Mouse (Mus musculus) hindbrain, embryonic 15.5 days (tissue): ENCODE data around the gene Olfr374. TPM values are rescaled to one million over a fixed set of nuclear protein-coding genes. Genes with fewer than 3 reads are reported as not detected.
A peak's percentile ranks its signal among the peaks of the same experiment; 100 is the strongest.
"Not testable (repeated sequence)": the region's sequence is repeated elsewhere in the genome, so short reads cannot be mapped to it uniquely, and the experiment has no call there.

Source experiments
- ATAC-seq: fragments of 200-750 bp; cut with Nextera tagmentation; 2 replicates; pipeline ENCODE4 v1.8.0; 2017; ENCODE audit warnings: low read depth, moderate number of reproducible peaks, moderate TSS enrichment; ENCODE audit not compliant: low FRiP score
- H3K27ac ChIP-seq: fragments of 300-500 bp; sonication (generic); replicated peaks from 2 replicates; pipeline ENCODE4 v1.5.1; 2015; ENCODE audit warnings: mild to moderate bottlenecking, inconsistent platforms
- H3K27me3 ChIP-seq: fragments of 300-500 bp; sonication (generic); 2 replicates; pipeline ENCODE4 v1.6.1; 2015; ENCODE audit warnings: control low read depth, inconsistent platforms
- H3K36me3 ChIP-seq: fragments of 300-500 bp; sonication (generic); 2 replicates; pipeline ENCODE4 v1.6.1; 2015; ENCODE audit warnings: control low read depth, inconsistent platforms
- H3K4me1 ChIP-seq: fragments of 300-500 bp; sonication (generic); replicated peaks from 2 replicates; pipeline ENCODE4 v1.6.1; 2015; ENCODE audit warnings: control low read depth, inconsistent platforms
- H3K4me2 ChIP-seq: fragments of 300-500 bp; sonication (generic); 2 replicates; pipeline ENCODE4 v1.6.1; 2015; ENCODE audit warnings: moderate library complexity, mild to moderate bottlenecking, inconsistent platforms
- H3K4me3 ChIP-seq: fragments of 300-500 bp; sonication (generic); 2 replicates; pipeline ENCODE4 v1.5.1; 2015; ENCODE audit warnings: mild to moderate bottlenecking, inconsistent platforms
- H3K9ac ChIP-seq: fragments of 300-500 bp; sonication (generic); 2 replicates; pipeline ENCODE4 v1.6.1; 2015; ENCODE audit warnings: inconsistent platforms
- H3K9me3 ChIP-seq: fragments of 300-500 bp; sonication (generic); 2 replicates; pipeline ENCODE4 v1.6.1; 2016; ENCODE audit warnings: control low read depth, inconsistent platforms
- WGBS: fragments of 180-500 bp; shearing (Covaris S2); methylation state at CpG from one replicate; pipeline ENCODE4 v1.1.7; 2015; 5-methylcytosine and 5-hydroxymethylcytosine counted together
- polyA plus RNA-seq: library from polyadenylated mRNA; unstranded; fragments of >200 nt; fragmentation: Nextera tagmentation; extraction: Ambion mirVana; gene quantifications from 2 replicates; pipeline ENCODE4 v1.2.1, GENCODE M21; 2015

Olfr374 gene
- polyA plus RNA-seq, 1 experiment from 2014 or later = not detected

GRCm38 (mm10) chr8:72118616-72119015 lies 11.8 kb downstream of the Olfr374 start:
- WGBS = 54% methylated on average over 4 of the region's 4 CpGs
- ATAC-seq = no peak

GRCm38 (mm10) chr8:72121486-72121885 lies 14.6 kb downstream of the Olfr374 start:
- 62% methylated on average over 3 of the region's 3 CpGs for WGBS
- not testable (repeated sequence) for H3K9me3 ChIP-seq, H3K27ac ChIP-seq, H3K4me1 ChIP-seq, ATAC-seq, H3K36me3 ChIP-seq, H3K4me3 ChIP-seq, H3K4me2 ChIP-seq, H3K27me3 ChIP-seq, H3K9ac ChIP-seq

More at GRCm38 (mm10) chr8:72118616-72119015, 11.8 kb downstream of the Olfr374 start:
- Histone ChIP-seq H3K27ac (no peak overlapping the region), H3K4me3 (no peak overlapping the region), H3K9ac (no peak overlapping the region), H3K27me3 (no peaks in the 10 kb centered on the region), H3K36me3 (no peaks in the 10 kb centered on the region), H3K4me1 (no peaks in the 10 kb centered on the region), H3K4me2 (no peak overlapping the region), H3K9me3 (no peaks in the 10 kb centered on the region)

DNA sequence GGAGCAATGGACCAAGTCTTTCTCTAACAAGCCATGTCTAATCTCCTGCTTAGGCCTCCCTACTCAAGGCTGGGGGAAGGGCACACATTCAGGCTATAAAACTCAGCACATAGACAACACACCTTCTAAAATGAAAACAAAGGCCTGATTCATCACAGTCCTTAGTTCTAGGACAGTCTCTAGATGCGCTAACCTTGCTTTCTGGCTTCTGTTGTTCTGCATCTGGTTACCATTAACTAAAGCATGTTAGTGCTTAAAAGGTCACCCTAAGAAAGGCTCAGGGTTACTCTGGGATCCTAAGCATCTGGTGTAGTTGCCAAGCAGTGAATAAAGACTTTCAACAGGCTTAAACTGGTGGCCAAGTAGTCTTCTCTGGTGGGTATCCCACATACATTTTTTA lies 15.2 kb downstream of the Olfr374 start:
- H3K4me2 ChIP-seq = no peak overlapping the region
- ATAC-seq = no peak
- H3K9ac ChIP-seq = no peak overlapping the region
- no peaks in the 10 kb centered on the region for H3K4me1 ChIP-seq
- no peaks in the 10 kb centered on the region for H3K36me3 ChIP-seq
- 69% methylated on average over 1 of the region's 1 CpGs for WGBS
- no peak overlapping the region for H3K4me3 ChIP-seq
- no peaks in the 10 kb centered on the region for H3K27me3 ChIP-seq
- no peak overlapping the region for H3K27ac ChIP-seq
- H3K9me3 ChIP-seq = no peaks in the 10 kb centered on the region

DNA sequence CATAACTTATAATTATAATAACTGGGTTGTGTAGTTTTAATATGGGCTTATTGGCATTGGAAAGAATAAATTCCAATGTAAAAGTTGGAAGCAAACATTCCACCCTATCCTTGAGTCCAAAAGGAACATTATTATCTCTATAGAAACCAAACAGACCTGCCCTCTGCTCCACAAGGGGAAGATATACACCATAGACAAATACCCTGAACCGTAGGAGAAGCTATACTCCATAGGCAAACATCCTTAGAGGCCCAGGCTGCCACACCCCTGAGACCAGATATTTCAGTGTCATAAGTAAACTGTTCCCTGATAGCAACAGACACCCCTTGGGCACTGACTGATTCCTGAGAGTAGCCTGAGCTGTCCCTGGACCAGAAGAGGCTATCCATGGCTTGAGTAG lies 21.0 kb downstream of the Olfr374 start:
- WGBS = 83% methylated on average over 1 of the region's 1 CpGs
- Histone ChIP-seq H3K27me3 (no peaks in the 10 kb centered on the region), H3K4me2 (no peak overlapping the region), H3K9ac (no peak overlapping the region), H3K36me3 (no peaks in the 10 kb centered on the region), H3K27ac (no peak overlapping the region), H3K4me1 (no peaks in the 10 kb centered on the region), H3K9me3 (no peaks in the 10 kb centered on the region), H3K4me3 (no peak overlapping the region)
- ATAC-seq = no peak

GRCm38 (mm10) chr8:72131251-72131650 lies 24.4 kb downstream of the Olfr374 start:
- Histone ChIP-seq H3K27ac (no peak overlapping the region), H3K4me2 (no peak overlapping the region), H3K27me3 (no peaks in the 10 kb centered on the region), H3K4me1 (peaks cover 5% of the 10 kb centered on the region), H3K9ac (no peak overlapping the region), H3K9me3 (no peaks in the 10 kb centered on the region), H3K4me3 (no peak overlapping the region), H3K36me3 (no peaks in the 10 kb centered on the region)
- no peak for ATAC-seq
- 79% methylated on average over 2 of the region's 2 CpGs for WGBS

GRCm38 (mm10) chr8:72131901-72132300 lies 25.1 kb downstream of the Olfr374 start:
- no peaks in the 10 kb centered on the region for H3K9me3 ChIP-seq
- no peaks in the 10 kb centered on the region for H3K36me3 ChIP-seq
- WGBS = 88% methylated on average over 2 of the region's 2 CpGs
- no peaks in the 10 kb centered on the region for H3K27me3 ChIP-seq
- no peak for ATAC-seq
- H3K9ac ChIP-seq = no peak overlapping the region
- H3K4me1 ChIP-seq = peaks cover 11% of the 10 kb centered on the region
- H3K4me2 ChIP-seq = no peak overlapping the region
- H3K27ac ChIP-seq = no peak overlapping the region
- H3K4me3 ChIP-seq = no peak overlapping the region

- Histone ChIP-seq H3K36me3 (no peaks in the 10 kb centered on the region), H3K4me1 (peaks cover 16% of the 10 kb centered on the region), H3K9ac (no peak overlapping the region), H3K4me2 (no peak overlapping the region), H3K27me3 (no peaks in the 10 kb centered on the region), H3K27ac (no peak overlapping the region), H3K9me3 (no peaks in the 10 kb centered on the region), H3K4me3 (no peak overlapping the region)
- WGBS = 78% methylated on average over 1 of the region's 1 CpGs
- ATAC-seq = no peak
These were observed 25.6 kb downstream of the Olfr374 start for GRCm38 (mm10) chr8:72132417-72132816.

GRCm38 (mm10) chr8:72132891-72133290 lies 26.1 kb downstream of the Olfr374 start:
- Histone ChIP-seq H3K4me3 (no peak overlapping the region), H3K4me2 (no peak overlapping the region), H3K27ac (no peak overlapping the region), H3K36me3 (no peaks in the 10 kb centered on the region), H3K9me3 (no peaks in the 10 kb centered on the region), H3K4me1 (peaks cover 18% of the 10 kb centered on the region), H3K27me3 (no peaks in the 10 kb centered on the region), H3K9ac (no peak overlapping the region)
- WGBS = 92% methylated on average over 1 of the region's 1 CpGs
- ATAC-seq = no peak

DNA sequence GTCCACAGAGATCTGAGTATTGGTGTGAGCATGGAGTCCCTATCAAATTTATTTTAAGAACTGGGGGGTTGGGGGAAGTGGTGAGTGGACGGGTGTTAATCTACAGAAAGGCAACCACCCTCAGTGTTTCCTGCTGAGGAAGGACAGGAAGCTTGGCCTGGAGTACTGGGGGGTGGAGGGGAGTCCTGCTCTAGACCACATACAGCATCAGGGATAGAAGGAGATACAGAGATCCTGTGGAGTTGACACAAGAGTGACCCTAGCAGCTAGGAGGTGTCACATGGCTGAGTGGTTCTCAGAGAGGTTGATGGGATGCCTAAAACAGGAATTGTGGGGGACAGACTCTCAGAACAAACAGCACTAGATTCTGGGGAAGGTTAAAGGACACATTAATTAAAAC lies 26.7 kb downstream of the Olfr374 start:
- H3K4me1 ChIP-seq = peaks cover 18% of the 10 kb centered on the region
- H3K27me3 ChIP-seq = no peaks in the 10 kb centered on the region
- ATAC-seq = no peak
- H3K4me2 ChIP-seq = no peak overlapping the region
- 68% methylated on average over 1 of the region's 1 CpGs for WGBS
- H3K27ac ChIP-seq = no peak overlapping the region
- no peak overlapping the region for H3K4me3 ChIP-seq
- H3K9me3 ChIP-seq = no peaks in the 10 kb centered on the region
- H3K9ac ChIP-seq = no peak overlapping the region
- H3K36me3 ChIP-seq = no peaks in the 10 kb centered on the region

- H3K9me3 ChIP-seq = no peaks in the 10 kb centered on the region
These were observed 28.1 kb downstream of the Olfr374 start, which contains the start of gene Tpm4 for GRCm38 (mm10) chr8:72134756-72135445. Tpm4 (plus strand) TSS chr8:72134975.

GRCm38 (mm10) chr8:72135446-72136301 lies 28.8 kb downstream of the Olfr374 start:
- Histone ChIP-seq H3K27me3 (no peaks in the 10 kb centered on the region), H3K4me3 (peak overlapping the region; percentile 73), H3K9me3 (no peaks in the 10 kb centered on the region), H3K27ac (peak overlapping the region; percentile 88), H3K4me2 (peak overlapping the region; percentile 76), H3K4me1 (peaks cover 18% of the 10 kb centered on the region), H3K9ac (peak overlapping the region; percentile 85), H3K36me3 (peaks cover 15% of the 10 kb centered on the region)
- under 1% methylated on average over 60 of the region's 62 CpGs for WGBS
- ATAC-seq = peak; percentile 81

More at GRCm38 (mm10) chr8:72134756-72135445, 28.1 kb downstream of the Olfr374 start, which contains the start of gene Tpm4:
- Histone ChIP-seq H3K27ac (peak within 1 kb of the TSS; percentile 88), H3K4me2 (peak within 1 kb of the TSS; percentile 76), H3K4me1 (peaks cover 18% of the 10 kb centered on the region), H3K36me3 (peaks cover 11% of the 10 kb centered on the region), H3K27me3 (no peaks in the 10 kb centered on the region), H3K4me3 (peak within 1 kb of the TSS; percentile 73), H3K9ac (peak within 1 kb of the TSS; percentile 85)
- ATAC-seq = peak; percentile 83
- WGBS = under 1% methylated on average over 42 of the region's 49 CpGs

DNA sequence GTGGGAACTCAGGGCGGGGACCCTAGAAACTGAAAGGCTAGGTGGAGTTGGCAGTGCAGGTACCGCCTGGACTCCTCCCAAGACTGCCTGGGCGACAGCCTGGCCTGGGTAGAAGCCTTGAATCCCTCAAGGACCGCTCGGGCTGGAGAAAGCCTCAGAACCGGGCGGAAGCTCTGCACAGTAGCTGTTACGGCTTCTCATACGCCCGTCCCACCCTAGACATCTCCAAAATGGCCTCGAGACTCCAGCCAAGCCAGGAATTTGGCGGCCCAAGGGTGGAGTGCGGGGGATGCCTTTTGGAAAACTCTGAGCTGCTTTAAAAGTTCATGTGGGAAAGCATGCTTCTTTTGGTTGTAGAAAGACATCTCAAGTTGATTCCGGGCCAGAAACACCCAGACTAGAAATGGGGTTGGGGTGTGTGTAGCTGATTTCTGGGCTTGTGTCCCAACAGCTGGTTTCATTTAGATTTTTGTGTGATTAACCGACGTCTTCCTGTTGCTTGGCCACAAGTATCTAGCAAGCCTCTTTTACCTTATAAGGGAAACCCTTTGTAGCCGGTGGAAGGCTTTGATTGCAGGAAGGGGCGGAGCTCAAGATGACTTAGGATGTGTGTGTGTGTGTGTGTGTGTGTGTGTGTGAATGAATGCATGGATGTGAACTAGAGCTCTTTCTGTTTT lies 29.6 kb downstream of the Olfr374 start:
- H3K36me3 ChIP-seq = peaks cover 21% of the 10 kb centered on the region
- peak overlapping the region; percentile 73 for H3K4me3 ChIP-seq
- H3K9me3 ChIP-seq = no peaks in the 10 kb centered on the region
- H3K9ac ChIP-seq = peak overlapping the region; percentile 85
- peaks cover 18% of the 10 kb centered on the region for H3K4me1 ChIP-seq
- 1% methylated on average over 18 of the region's 18 CpGs for WGBS
- H3K27ac ChIP-seq = peak overlapping the region; percentile 88
- H3K4me2 ChIP-seq = peak overlapping the region; percentile 76
- no peaks in the 10 kb centered on the region for H3K27me3 ChIP-seq
- peak; percentile 50 for ATAC-seq
